Mouse (Mus musculus): Measurements from ENCODE around the gene Vsnl1. TPM values are rescaled to one million over a fixed set of nuclear protein-coding genes. Genes with fewer than 3 reads are reported as not detected.

Vsnl1 gene
- 1.0 and 2.2 TPM in 2 replicates for polyA plus RNA-seq (2015; fragmentation: Nextera tagmentation; extraction: Ambion mirVana)

GRCm38 (mm10) chr12:11436497-11437265 lies at the start of gene Vsnl1:
TSS of gene Vsnl1 (minus strand) at chr12:11436613.
- ATAC-seq (ENCODE audit: insufficient read depth, low FRiP score): peak; percentile 88
- Histone ChIP-seq H3K4me3 (replicated peaks; ENCODE audit: low read length) (peak within 1 kb of the TSS; percentile 46), H3K27me3 (ENCODE audit: control insufficient read depth, insufficient read depth, low read length) (peaks cover 17% of the 10 kb centered on the region), H3K4me1 (ENCODE audit: control insufficient read depth, insufficient read depth, low read length) (peaks cover 6% of the 10 kb centered on the region), H3K27ac (ENCODE audit: low read length) (no peak within 1 kb of the TSS), H3K36me3 (ENCODE audit: control insufficient read depth, insufficient read depth, low read length) (no peaks in the 10 kb centered on the region), H3K4me2 (ENCODE audit: low read depth, low read length) (peak within 1 kb of the TSS; percentile 71), H3K9me3 (replicated peaks; ENCODE audit: control insufficient read depth, low read length) (no peaks in the 10 kb centered on the region), H3K9ac (ENCODE audit: low read length) (peak within 1 kb of the TSS; percentile 60)
- WGBS: 3% methylated on average over 34 of the region's 34 CpGs

DNA sequence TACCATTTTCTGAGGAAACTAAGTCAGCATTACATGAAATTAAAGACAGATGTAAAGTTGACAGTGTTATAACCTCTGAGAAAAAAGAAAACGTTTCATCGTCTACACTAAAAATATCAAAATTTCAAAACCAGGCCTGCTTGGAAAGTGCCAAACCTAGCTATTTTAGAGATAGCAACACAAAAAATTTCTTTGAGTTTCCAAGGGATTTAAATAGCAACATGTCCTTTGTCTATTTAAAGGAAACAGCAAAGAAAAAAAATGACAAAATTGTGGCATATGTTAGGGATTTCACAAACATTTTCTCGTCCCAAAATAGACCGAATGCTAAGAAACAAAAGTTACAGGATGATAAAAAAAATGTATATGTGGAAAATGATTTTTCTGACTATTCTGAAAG lies 20.2 kb upstream of the Vsnl1 start:
- Histone ChIP-seq H3K36me3 (ENCODE audit: control insufficient read depth, insufficient read depth, low read length) (no peaks in the 10 kb centered on the region), H3K27me3 (ENCODE audit: control insufficient read depth, insufficient read depth, low read length) (no peaks in the 10 kb centered on the region; the same call in 1 of the 2 replicates), H3K27ac (ENCODE audit: low read length) (no peak overlapping the region), H3K9me3 (replicated peaks; ENCODE audit: control insufficient read depth, low read length) (no peaks in the 10 kb centered on the region), H3K4me3 (replicated peaks; ENCODE audit: low read length) (no peak overlapping the region; the same call in 1 of the 2 replicates), H3K9ac (ENCODE audit: low read length) (no peak overlapping the region), H3K4me2 (ENCODE audit: low read depth, low read length) (peak overlapping the region; percentile 98; the same call in 1 of the 2 replicates), H3K4me1 (ENCODE audit: control insufficient read depth, insufficient read depth, low read length) (no peaks in the 10 kb centered on the region; the same call in 1 of the 2 replicates)
- 76% methylated on average over 4 of the region's 4 CpGs for WGBS
- ATAC-seq (ENCODE audit: insufficient read depth, low FRiP score): no peak

DNA sequence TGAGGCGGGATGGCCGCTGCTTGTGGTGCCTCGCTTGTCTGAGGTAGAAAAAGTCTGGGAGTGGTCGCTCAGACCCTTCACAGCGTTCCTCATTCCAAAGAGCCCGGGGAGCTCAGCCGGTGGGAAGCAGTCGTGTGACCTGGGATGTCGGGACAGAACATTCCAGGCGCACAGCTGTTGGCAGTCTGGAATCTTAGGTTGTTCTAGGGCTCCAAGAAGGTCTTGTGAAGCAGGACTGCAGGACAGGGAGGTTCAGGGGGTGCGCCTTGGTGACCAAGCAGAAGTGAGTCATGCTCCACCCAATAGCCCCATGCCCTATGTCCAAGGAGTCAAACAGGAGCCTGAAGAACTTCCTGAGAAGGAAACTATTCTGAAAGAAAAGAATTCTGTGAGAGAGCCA lies 19.8 kb upstream of the Vsnl1 start:
- 3% methylated on average over 11 of the region's 11 CpGs for WGBS
- no peaks in the 10 kb centered on the region; the same call in 1 of the 2 replicates for H3K27me3 ChIP-seq (ENCODE audit: control insufficient read depth, insufficient read depth, low read length)

GRCm38 (mm10) chr12:11455549-11456194 lies 19.3 kb upstream of the Vsnl1 start, which contains the start of gene Rad51ap2:
TSS of gene Rad51ap2 (plus strand) at chr12:11456079.
- Histone ChIP-seq H3K9ac (ENCODE audit: low read length) (peak within 1 kb of the TSS; percentile 73), H3K4me1 (ENCODE audit: control insufficient read depth, insufficient read depth, low read length) (no peaks in the 10 kb centered on the region; the same call in 1 of the 2 replicates), H3K36me3 (ENCODE audit: control insufficient read depth, insufficient read depth, low read length) (no peaks in the 10 kb centered on the region), H3K4me3 (replicated peaks; ENCODE audit: low read length) (peak within 1 kb of the TSS; percentile 58), H3K4me2 (ENCODE audit: low read depth, low read length) (peak within 1 kb of the TSS; percentile 98), H3K27me3 (ENCODE audit: control insufficient read depth, insufficient read depth, low read length) (no peaks in the 10 kb centered on the region; the same call in 1 of the 2 replicates), H3K9me3 (replicated peaks; ENCODE audit: control insufficient read depth, low read length) (no peaks in the 10 kb centered on the region), H3K27ac (ENCODE audit: low read length) (no peak within 1 kb of the TSS)
- ATAC-seq (ENCODE audit: insufficient read depth, low FRiP score): peak; percentile 100
- WGBS: 1% methylated on average over 37 of the region's 40 CpGs

More for the DNA sequence above, 19.8 kb upstream of the Vsnl1 start:
- peak; percentile 35; the same call in 1 of the 2 replicates for ATAC-seq (ENCODE audit: insufficient read depth, low FRiP score)
- Histone ChIP-seq H3K4me3 (replicated peaks; ENCODE audit: low read length) (peak overlapping the region; percentile 58), H3K9ac (ENCODE audit: low read length) (peak overlapping the region; percentile 73), H3K36me3 (ENCODE audit: control insufficient read depth, insufficient read depth, low read length) (no peaks in the 10 kb centered on the region), H3K4me2 (ENCODE audit: low read depth, low read length) (peak overlapping the region; percentile 98), H3K4me1 (ENCODE audit: control insufficient read depth, insufficient read depth, low read length) (no peaks in the 10 kb centered on the region; the same call in 1 of the 2 replicates), H3K27ac (ENCODE audit: low read length) (no peak overlapping the region), H3K9me3 (replicated peaks; ENCODE audit: control insufficient read depth, low read length) (no peaks in the 10 kb centered on the region)

- Histone ChIP-seq H3K9ac (ENCODE audit: low read length) (no peak overlapping the region), H3K36me3 (ENCODE audit: control insufficient read depth, insufficient read depth, low read length) (no peaks in the 10 kb centered on the region), H3K4me2 (ENCODE audit: low read depth, low read length) (no peak overlapping the region), H3K9me3 (replicated peaks; ENCODE audit: control insufficient read depth, low read length) (no peaks in the 10 kb centered on the region), H3K4me3 (replicated peaks; ENCODE audit: low read length) (no peak overlapping the region), H3K27me3 (ENCODE audit: control insufficient read depth, insufficient read depth, low read length) (no peaks in the 10 kb centered on the region; the same call in 1 of the 2 replicates), H3K27ac (ENCODE audit: low read length) (no peak overlapping the region), H3K4me1 (ENCODE audit: control insufficient read depth, insufficient read depth, low read length) (no peaks in the 10 kb centered on the region; the same call in 1 of the 2 replicates)
- WGBS: 69% methylated on average over 5 of the region's 5 CpGs
- no peak for ATAC-seq (ENCODE audit: insufficient read depth, low FRiP score)
Observed at GRCm38 (mm10) chr12:11454146-11454545, 17.7 kb upstream of the Vsnl1 start.

DNA sequence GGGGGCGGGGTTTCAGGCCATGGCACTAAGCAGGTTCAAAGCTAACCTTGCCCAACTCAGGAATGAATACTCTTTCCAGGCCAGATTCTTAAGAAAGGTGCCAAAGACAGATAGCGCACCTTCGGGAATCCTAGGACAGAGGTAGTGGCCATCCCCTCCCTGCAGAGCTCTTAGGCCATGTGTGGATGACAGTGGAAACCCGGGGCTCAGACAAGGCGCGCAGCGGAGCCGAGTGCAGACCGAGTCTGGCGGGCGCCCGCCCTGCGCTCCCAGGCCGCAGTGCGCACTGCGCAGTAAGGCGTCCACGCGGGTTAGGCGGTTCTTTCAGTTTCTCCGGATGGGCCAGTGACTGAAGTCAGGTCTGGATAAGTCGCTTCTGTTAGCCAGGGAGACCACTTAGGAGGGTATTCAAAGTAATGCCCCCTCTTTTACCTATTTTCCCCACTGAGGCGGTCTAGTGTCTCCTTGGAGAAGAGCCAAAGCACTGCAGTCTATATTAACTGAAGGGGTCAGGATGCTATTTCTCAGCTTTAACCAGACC lies 1.6 kb upstream of the Vsnl1 start:
- 19% methylated on average over 23 of the region's 23 CpGs for WGBS
- Histone ChIP-seq H3K9ac (ENCODE audit: low read length) (0 out of 2 replicates have a peak overlapping the region, but pooled peaks have one; percentile 26), H3K9me3 (replicated peaks; ENCODE audit: control insufficient read depth, low read length) (no peaks in the 10 kb centered on the region; the same call in 1 of the 2 replicates), H3K36me3 (ENCODE audit: control insufficient read depth, insufficient read depth, low read length) (no peaks in the 10 kb centered on the region), H3K27me3 (ENCODE audit: control insufficient read depth, insufficient read depth, low read length) (peaks cover 17% of the 10 kb centered on the region), H3K27ac (ENCODE audit: low read length) (no peak overlapping the region), H3K4me3 (replicated peaks; ENCODE audit: low read length) (peak overlapping the region; percentile 30), H3K4me2 (ENCODE audit: low read depth, low read length) (peak overlapping the region; percentile 71), H3K4me1 (ENCODE audit: control insufficient read depth, insufficient read depth, low read length) (peaks cover 6% of the 10 kb centered on the region)
- ATAC-seq (ENCODE audit: insufficient read depth, low FRiP score): no peak

GRCm38 (mm10) chr12:11437266-11437906 lies 973 bp upstream of the Vsnl1 start:
- Histone ChIP-seq H3K27ac (ENCODE audit: low read length) (no peak overlapping the region), H3K27me3 (ENCODE audit: control insufficient read depth, insufficient read depth, low read length) (peaks cover 17% of the 10 kb centered on the region), H3K36me3 (ENCODE audit: control insufficient read depth, insufficient read depth, low read length) (no peaks in the 10 kb centered on the region), H3K4me2 (ENCODE audit: low read depth, low read length) (peak overlapping the region; percentile 71), H3K9ac (ENCODE audit: low read length) (no peak overlapping the region), H3K4me1 (ENCODE audit: control insufficient read depth, insufficient read depth, low read length) (peaks cover 6% of the 10 kb centered on the region), H3K4me3 (replicated peaks; ENCODE audit: low read length) (peak overlapping the region; percentile 19), H3K9me3 (replicated peaks; ENCODE audit: control insufficient read depth, low read length) (no peaks in the 10 kb centered on the region)
- WGBS: 18% methylated on average over 17 of the region's 17 CpGs
- ATAC-seq (ENCODE audit: insufficient read depth, low FRiP score): peak; percentile 31; the same call in 1 of the 2 replicates

GRCm38 (mm10) chr12:11436023-11436350 lies 426 bp downstream of the Vsnl1 start:
- Histone ChIP-seq H3K9ac (ENCODE audit: low read length) (no peak overlapping the region; the same call in none of the 2 replicates), H3K4me2 (ENCODE audit: low read depth, low read length) (peak overlapping the region; percentile 71), H3K36me3 (ENCODE audit: control insufficient read depth, insufficient read depth, low read length) (no peaks in the 10 kb centered on the region), H3K27me3 (ENCODE audit: control insufficient read depth, insufficient read depth, low read length) (peaks cover 17% of the 10 kb centered on the region), H3K27ac (ENCODE audit: low read length) (no peak overlapping the region), H3K4me3 (replicated peaks; ENCODE audit: low read length) (peak overlapping the region; percentile 46), H3K4me1 (ENCODE audit: control insufficient read depth, insufficient read depth, low read length) (peaks cover 6% of the 10 kb centered on the region), H3K9me3 (replicated peaks; ENCODE audit: control insufficient read depth, low read length) (no peaks in the 10 kb centered on the region)
- WGBS: 2% methylated on average over 12 of the region's 12 CpGs
- no peak for ATAC-seq (ENCODE audit: insufficient read depth, low FRiP score)
